Mouse (Mus musculus): ENCODE data around the gene Cfap52.

The Cfap52 gene

DNA sequence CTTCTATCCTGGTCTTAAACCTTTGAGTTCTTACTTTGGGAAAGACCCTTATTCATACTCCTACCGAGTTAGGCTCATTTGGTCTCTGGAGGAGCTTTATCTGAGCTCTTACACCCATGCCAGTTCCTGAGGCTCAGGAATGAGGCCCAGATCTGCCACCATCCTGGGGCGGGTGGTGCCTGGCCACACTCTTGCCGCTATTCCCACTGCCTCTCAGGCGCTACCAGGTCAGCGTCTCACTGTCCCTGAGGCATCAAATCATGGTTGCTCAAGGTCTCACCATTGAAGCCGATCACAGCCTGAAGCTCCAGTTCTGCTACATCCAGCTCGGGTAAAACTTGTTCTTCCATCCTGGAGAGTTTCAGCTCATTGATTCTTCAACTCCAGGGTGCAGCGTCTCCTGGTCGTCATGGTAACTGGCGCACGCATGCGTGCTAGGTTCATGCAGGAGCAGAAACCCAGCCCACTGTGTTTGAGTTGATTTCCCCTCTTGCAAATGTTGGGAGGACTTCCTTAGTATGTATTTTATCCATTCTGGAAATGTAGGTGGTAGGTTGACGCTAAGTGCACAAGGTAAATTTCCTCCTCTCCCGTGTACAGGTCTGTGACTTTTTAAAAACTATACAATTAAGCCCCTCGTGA lies at the start of gene Cfap52:
Cfap52 (minus strand) TSS at position 410 of the 642 bp plus-strand sequence.
- DNase-seq (ENCODE audit: low spot score in 2 of 2) = peak; percentile 28 to 84

DNA sequence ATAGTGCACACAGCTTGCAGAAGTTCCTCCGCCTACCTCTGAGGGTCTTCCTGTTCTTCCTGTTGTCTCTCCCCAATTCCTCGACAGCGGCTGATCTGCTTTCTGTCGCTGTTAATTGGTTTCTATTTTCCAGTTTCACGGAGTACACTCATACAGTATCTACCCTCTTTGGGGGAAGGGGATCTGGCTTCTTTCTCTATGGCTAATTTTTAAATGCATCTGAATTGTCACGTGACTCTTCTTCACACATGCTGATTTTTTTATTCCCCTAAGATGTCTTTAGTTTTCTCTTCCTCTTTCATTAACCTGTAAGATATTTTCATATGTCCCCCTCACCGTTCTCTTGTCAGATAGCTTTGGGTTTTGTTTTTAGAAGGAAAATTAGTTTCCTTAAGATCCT lies 46.8 kb upstream of the Cfap52 start:
- DNase-seq (ENCODE audit: low spot score in 2 of 2) = no peak

DNA sequence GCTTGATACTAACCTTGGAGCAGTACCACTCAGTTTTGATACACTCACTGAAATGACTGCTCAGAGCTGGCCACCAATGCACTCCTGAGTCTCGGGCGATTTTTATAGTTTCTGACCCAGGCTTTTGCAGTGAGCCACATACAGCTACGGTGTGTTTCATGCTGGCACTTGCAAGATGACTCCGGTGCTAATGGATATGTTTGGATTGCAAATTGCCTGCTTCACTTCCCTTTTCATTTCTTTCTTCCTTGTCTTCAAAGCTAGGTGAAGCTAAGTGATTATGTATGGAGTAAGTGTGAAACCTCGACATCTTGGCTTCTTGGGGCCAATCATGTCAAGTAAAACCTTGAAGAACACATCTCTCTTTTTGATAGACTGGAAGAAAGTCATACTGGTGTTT lies 43.9 kb upstream of the Cfap52 start:
- no peak for DNase-seq (ENCODE audit: low spot score in 2 of 2)

DNA sequence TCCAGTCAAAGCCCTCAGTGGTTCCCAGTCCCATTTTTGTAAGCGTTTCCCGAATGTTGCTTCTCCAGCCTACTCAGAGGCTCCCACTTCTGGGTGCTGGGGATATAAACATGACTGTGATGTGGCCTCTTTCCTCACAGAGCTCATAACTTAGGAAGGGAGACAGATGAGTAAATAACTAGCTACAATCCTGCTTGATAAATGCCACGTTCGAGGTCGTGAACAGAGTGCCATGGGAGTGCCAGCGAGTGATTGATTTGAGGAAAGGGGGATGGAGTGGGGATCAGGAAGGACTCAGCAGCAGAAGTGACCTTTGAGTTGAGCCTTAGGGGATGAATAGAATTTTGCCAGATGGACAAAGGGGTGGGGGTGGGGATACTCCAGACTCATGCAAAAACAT lies 42.2 kb upstream of the Cfap52 start:
- DNase-seq (ENCODE audit: low spot score in 2 of 2) = no peak

DNA sequence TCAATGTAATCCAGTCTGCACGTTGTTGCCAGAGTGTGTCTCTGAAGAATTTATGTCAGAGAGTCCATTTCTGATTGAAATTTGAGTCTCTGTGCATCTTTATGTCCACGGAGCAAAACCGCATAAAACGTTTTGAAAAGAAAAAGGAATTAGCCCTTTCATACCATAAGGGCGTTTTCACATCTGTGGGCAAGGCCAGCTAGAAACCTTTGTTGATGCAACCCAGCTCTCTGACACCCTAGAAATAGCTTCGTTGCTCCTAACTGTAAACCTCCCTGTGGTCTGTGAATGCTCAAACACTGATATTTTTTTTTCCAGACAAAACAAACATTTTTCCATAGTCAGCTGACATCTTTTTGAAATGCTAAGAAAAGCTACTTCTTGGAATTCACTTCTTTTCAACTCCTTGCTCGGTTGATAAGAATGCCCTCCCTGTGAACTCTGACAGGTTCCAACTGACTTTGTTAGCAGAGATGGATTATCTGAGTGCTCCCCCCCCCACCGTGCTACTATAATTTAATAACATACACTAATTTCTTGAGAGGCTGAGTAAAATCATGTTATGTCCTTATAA lies 40.9 kb upstream of the Cfap52 start:
- DNase-seq (ENCODE audit: low spot score in 2 of 2) = no peak

DNA sequence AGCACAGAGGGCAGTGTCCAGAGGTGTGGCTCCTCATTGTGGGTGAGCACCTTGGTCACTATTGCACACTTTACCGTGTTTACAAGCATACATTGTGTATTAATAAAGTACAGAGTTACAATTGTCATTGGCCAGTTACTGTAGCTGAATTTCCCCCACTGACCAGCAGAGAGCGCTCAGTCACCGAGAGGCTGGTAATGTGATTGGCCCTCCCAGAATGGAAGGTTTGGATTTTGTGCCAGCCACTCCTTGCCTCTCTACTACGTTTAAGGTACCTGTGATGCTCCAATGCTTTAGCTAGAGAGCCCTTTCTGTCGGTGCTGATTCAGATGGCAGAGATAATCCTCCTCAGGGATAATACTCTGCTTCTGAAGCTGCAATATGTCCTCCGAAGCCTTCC lies 38.7 kb upstream of the Cfap52 start:
- peak in 1 of 2 experiments; percentile 76 for DNase-seq (ENCODE audit: low spot score in 2 of 2)

DNA sequence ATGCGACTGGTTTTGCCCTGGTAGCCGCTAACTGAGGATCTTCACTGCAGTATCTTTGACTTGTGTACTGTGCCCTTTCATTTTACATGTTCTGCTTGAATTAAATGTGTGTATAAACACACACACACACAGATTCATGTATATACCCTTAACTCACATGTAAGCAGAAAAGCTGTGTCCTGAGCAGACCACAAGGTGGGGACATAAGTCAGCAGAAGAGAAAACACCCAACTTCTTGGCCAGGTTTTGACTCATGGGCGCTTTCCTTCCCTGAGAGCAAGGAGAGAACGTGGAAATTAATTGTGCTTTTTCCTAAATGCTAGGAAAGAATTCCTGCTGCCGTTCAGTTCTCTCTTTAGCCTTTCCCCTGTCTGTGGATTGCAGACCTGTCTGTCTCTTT lies 34.2 kb upstream of the Cfap52 start:
- DNase-seq (ENCODE audit: low spot score in 2 of 2) = no peak

DNA sequence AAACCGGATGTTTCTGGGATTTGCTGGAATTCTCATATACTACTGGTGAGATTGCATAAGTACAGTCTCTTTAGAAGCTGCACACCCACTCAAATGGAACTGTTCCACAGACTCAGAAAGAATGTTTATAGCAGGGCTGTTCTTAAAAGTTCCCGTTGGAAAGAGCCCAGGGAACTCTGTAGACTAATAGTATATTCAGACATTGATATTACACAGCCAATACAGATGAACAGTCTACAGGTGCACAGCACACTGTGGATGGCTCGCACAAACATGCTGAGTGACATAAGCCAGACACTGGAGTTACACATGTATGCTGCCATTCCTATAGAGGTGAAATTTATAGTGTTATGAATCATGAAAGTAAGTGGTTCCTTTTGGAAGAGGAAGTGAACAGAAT lies 33.5 kb upstream of the Cfap52 start:
- DNase-seq (ENCODE audit: low spot score in 2 of 2) = peak; percentile 30 to 64

DNA sequence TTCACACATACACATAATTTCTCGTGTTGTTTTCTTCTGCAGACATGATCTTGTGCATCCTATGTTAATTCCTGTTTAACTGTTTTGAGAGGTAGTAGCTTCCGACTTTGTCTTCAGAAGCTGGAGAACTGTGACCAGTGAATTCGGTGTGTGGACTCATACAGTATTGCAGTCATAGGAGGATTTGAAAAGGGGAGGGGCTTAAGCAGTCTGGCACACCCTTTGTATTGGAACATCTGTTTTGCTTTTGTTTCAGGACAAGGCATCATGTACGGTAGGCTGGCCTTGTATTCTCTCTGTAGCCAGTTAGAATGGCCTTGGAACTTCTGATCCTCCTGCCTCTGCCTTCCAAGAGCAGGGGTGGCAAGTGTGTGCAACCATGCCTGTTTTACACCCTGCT lies 30.5 kb upstream of the Cfap52 start:
- no peak for DNase-seq (ENCODE audit: low spot score in 2 of 2)

DNA sequence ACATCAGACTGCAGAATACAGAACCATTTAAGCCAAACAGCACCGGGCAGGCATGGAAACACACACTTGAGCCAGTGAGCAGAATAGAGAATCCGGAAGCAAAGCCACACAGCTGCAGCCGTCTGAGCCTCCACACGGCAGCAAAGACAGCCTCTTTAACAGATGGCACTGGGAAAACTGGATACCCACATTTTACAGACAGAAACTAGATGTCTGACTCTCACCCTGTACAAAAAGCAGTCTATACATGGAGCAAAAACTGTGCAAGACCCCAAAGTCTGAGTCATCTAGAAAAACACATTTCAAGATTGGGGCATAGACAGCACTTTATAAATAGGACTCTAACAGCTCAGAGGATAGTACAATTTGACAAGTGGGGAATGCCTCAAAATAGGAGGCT lies 25.8 kb upstream of the Cfap52 start:
- DNase-seq (ENCODE audit: low spot score in 2 of 2) = peak in 1 of 2 experiments; percentile 32

DNA sequence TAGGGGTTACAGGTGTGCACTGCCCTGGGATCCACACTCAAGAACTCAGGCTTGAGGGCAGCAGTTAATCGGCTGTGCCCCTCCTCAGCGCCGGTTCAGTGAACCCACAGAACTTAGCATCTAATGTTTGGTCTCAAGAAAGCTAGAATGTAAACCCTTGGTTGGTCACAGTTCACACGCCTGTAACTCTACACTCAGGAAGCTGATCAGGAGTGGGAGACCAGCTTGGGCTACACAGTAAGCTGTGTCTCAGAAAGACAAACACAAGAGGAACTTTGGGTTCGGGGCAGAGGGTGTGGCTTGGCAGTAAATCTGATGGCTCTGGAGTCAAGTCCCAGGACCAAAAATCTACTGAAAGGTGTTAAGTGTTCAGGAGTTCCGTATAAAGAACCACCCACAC lies 18.1 kb upstream of the Cfap52 start:
- no peak for DNase-seq (ENCODE audit: low spot score in 2 of 2)

DNA sequence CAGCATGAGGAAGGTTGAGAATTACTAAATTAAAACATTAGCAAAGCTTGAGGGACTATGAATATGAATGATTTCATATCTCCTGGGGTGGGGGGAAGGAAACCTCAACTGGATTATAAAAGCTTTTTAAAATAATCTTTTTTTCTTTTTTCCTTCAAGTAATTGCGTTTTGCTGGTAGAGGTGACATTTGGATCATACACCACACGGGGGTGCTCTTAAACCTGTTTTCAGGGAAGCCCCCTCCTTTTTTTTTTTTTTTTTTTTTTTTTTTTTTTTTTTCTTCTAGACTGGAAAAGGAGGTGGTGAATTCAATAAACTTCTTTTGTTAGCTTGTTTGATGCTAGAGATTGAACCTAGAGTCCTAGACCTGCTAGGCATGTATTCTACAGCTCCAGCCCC lies 9.8 kb upstream of the Cfap52 start:
- DNase-seq (ENCODE audit: low spot score in 2 of 2) = no peak

DNA sequence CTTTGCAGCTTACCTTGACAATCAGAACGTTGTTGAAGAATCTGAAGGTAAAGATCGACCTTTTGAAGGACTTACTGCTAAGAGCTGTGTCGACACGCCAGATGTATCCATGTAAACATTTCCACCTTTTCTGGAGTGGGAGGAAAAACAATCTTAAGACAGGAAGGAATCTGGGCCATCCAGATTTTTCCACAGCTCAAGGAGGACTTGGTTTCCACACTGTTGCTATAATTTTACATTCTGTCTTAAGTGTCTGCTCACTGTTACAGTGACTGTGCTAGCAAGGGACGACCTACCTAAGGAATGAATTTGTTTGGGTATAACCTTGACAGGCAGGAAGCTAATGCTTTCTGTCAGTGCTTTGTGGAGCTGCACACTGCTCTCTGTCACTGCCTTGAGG lies 7.8 kb upstream of the Cfap52 start:
- no peak for DNase-seq (ENCODE audit: low spot score in 2 of 2)

DNA sequence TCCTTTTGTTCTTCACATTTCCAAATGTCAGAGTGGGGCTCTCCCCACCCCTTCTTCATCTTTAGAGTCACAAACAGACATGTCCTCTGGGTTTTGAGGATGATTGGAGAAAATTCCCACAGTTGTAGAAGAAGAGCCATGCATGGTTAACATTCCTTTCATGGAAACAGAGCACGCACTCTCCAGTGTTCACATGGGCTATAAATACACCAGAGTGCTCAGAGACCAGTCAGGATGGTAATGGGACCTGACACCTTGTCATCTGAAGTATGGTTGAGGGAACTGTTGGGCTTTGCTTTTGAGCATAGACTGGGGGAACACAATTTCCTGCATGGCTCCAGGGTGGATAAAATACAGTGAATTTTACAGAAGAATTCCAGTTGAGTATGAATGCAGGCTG lies 7.2 kb upstream of the Cfap52 start:
- no peak for DNase-seq (ENCODE audit: low spot score in 2 of 2)

DNA sequence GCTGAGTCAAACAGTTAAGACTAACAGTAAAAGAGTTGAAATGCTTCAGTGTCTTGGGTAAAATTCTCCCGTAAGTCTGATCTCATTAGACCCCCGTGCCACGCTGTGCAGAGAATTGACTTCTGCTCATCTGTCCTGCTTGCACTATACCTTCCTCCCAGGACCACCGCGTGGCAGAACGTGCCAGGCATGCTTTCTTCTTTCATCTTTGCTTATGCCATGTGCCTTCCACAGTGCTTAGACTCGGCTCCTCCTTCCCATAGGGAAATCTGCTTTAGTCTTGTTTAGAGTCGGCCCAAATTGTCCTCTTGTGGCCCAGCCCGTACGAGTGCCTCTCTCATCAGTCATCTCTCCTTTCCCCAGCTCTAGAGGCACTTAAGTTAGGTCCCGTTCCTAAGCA lies 2.4 kb upstream of the Cfap52 start:
- no peak for DNase-seq (ENCODE audit: low spot score in 2 of 2)

DNA sequence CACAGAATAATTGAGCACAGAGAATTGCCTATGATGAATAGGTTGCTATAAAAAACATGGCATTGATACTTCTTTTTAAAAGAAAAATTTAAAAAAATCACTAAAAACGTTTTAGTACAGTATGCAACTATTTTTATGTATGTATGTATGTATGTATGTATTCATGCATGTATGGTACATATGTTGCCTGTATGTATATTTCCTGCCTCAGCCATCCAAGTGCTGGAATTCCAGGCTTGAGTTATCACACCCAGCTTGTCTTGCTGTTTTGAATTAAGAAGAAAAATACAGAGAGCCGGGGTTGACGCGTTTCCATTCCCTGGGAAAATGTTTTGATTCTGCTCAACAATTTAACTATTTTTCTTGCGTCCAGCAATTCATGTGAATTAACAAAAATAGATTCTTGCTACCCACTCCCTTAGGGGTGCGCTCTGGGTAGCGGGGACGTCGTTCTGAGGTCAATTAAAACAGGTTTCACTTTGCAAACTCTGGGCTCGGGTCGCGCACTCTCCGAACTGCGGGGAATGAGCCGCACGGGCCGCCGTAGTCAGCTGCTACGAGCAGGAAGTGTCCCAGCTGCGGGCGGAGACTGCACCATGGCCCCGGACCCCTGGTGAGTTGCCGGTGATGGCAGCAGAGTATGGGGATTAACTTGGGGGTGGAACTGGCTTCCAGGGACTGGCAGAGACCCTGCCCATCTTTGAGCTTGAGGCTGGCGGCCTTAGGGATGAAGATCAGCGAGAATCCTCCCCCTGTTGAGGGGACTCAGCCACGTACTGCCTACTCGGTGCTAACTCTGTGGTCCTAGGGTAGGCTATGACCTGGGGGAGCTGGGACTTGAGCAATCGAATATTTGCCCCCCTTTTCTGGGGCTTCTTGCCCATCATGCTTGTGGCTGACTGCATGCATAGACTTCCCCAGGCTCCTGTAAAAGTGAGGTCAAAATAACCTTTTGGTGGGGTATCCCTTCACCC lies 741 bp upstream of the Cfap52 start, which contains the start of gene Stx8:
Stx8 (plus strand) TSS at position 289 of the 974 bp plus-strand sequence.
- peak; percentile 42 to 90 for DNase-seq (ENCODE audit: low spot score in 2 of 2)

DNA sequence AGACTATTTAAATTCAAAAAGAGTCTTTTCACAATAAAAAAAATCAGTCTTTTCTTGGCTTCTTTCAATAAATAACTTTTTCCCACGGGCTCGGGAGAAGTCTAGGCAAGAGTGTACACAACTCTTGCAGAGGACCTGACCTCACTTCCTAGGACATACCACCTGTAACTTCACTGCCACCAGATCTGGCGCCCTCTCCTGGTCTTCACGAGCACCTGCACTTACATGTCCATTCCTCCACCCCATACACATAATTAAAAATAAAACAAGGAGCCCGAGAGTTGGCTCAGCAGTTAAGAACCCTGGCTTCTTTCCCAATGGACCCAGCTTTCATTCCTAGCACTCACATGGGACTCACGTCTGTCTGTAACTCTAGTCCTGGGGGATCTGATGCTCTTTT lies 1.3 kb downstream of the Cfap52 start:
- no peak for DNase-seq (ENCODE audit: low spot score in 2 of 2)

DNA sequence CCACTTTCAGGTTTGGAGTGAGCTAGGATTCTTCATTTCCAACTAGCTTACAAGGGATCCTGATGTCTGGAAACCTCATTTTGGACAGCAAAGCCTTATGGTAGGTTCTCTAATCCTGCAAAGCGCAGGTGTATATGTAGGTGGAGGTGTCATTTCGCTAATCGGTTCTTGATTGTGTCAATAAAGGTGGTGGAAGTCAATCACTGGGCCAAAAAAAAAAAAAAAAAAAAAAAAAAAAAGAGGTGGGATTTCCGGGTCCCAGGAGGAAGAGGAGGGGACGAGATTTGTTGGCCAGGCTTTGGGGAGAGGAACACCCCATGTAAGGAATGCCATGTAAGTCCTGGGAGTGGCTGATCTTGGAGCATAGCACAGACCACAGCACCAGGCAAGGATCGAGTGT lies 11.0 kb downstream of the Cfap52 start:
- DNase-seq (ENCODE audit: low spot score in 2 of 2) = no peak

DNA sequence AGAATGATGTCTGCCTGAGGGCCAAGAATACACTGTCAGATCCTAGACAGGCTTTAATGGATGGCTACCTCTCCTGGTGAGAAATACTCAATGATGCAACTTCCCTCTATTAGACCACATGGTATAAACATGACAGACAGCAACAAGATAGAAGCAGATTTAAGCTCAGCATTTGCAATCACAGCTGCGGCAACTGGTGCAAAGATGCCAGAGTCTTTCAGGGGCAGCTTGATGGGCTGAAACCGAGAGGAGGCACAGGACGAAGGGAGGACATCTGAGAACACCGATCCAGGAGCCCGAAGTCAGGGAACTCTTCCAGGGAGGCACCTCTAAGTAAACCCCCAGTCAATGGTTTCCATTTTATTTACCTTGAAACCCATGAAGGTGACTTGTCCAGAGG lies 11.8 kb downstream of the Cfap52 start:
- DNase-seq (ENCODE audit: low spot score in 2 of 2) = no peak

DNA sequence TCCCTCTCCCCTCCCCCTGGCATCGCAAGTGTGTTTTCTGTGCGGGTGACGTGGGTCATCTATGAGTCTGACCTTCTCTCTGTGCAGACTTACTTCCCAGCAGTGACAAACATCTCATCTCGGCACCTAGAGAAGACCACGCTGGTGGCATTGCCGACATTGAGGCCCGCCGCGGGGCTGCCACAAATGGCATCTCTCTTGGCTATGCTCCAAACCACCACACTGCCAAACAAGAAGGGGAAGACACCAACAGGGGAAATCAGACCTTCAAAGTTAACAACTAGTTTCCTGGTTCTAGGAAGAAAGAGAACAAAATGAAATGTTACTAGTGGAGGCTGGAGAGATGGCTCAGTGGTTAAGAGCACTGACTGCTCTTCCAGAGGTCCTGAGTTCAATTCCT lies 16.0 kb downstream of the Cfap52 start:
- no peak for DNase-seq (ENCODE audit: low spot score in 2 of 2)

DNA sequence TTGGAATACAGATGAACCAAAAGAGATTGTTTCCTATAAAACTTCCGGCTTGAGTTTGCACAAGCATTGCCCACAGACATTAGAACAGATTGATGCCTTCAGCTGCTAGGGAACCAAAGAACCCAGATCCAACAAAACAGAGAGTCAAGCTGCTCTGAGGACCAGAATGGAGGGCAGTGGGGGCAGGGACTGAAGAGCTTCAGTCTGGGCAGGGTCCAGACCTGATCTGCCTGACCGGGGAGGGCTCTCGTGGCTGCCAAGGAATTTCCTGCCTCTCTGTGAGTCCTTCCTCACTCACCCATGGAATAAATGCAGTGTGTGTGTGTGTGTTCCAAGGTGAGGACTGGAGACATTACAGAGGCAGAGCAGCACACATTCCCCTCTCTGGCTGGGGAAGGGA lies 17.2 kb downstream of the Cfap52 start:
- no peak for DNase-seq (ENCODE audit: low spot score in 2 of 2)

DNA sequence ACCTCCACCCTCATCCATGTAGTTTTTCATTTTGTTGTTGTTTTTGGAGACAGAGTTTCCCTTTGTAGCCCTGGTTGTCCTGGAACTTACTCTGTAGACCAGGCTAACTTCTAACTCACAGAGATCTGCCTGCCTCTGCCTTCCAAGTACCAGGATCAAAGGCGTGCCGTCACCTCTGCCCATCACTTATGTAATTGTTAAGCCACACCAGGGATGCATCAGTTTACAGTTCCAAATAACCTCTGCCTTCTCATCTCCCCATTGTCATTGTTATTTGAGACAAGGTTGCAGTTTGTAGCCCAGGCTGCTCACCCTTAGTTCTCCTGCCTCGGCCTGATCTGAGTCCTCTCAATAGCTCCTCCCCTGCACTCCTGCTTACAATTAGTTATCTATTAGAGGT lies 33.3 kb downstream of the Cfap52 start:
- no peak for DNase-seq (ENCODE audit: low spot score in 2 of 2)
